Mouse (Mus musculus) layer of hippocampus, postnatal 25 days (tissue): Measurements from ENCODE around the gene Itpkb. TPM values are rescaled to one million over a fixed set of nuclear protein-coding genes. Genes with fewer than 3 reads are reported as not detected.

Source experiments
- DNase-seq, 2 experiments: peaks; one replicate each; pipeline ENCODE4 v3.0.0; 2022; ENCODE audit warnings: mixed read lengths in 2 of 2, low spot score in 1 of 2; ENCODE audit errors: extremely low spot score in 1 of 2
- total RNA-seq, 2 experiments: library from RNA; stranded (reverse); gene quantifications; 2 replicates each; pipeline ENCODE4 v1.2.3; 2021

Itpkb gene
- total RNA-seq, 2 experiments from 2014 or later: 24.4 to 26.5 TPM

- DNase-seq: no peak
These were observed 80.0 kb downstream of the Itpkb start for GRCm38 (mm10) chr1:180410306-180410705.

GRCm38 (mm10) chr1:180415064-180415463, 84.8 kb downstream of the Itpkb start:
- DNase-seq: no peak

- no peak for DNase-seq
These were observed 85.6 kb downstream of the Itpkb start for GRCm38 (mm10) chr1:180415836-180416235.

- no peak for DNase-seq
These were observed 86.8 kb downstream of the Itpkb start for GRCm38 (mm10) chr1:180417118-180417517.

- DNase-seq: no peak
These were observed 88.8 kb downstream of the Itpkb start for GRCm38 (mm10) chr1:180419059-180419458.

- no peak for DNase-seq
These were observed 90.3 kb downstream of the Itpkb start for GRCm38 (mm10) chr1:180420496-180421164.

- no peak for DNase-seq
These were observed 91.1 kb downstream of the Itpkb start for GRCm38 (mm10) chr1:180421165-180421909.

GRCm38 (mm10) chr1:180422076-180422828, 92.0 kb downstream of the Itpkb start:
- DNase-seq: peak; percentile 57 to 77

GRCm38 (mm10) chr1:180423008-180423639, 92.8 kb downstream of the Itpkb start:
- no peak for DNase-seq

- no peak for DNase-seq
These were observed 93.6 kb downstream of the Itpkb start for GRCm38 (mm10) chr1:180423931-180424330.

GRCm38 (mm10) chr1:180426405-180426804, 96.1 kb downstream of the Itpkb start:
- no peak for DNase-seq

GRCm38 (mm10) chr1:180427685-180428084, 97.4 kb downstream of the Itpkb start:
- no peak for DNase-seq

GRCm38 (mm10) chr1:180428101-180428712, 97.9 kb downstream of the Itpkb start:
- DNase-seq: peak in 1 of 2 experiments; percentile 56

- DNase-seq: no peak
These were observed 98.6 kb downstream of the Itpkb start for GRCm38 (mm10) chr1:180428871-180429270.

- no peak for DNase-seq
These were observed 99.5 kb downstream of the Itpkb start for GRCm38 (mm10) chr1:180429819-180430218.

GRCm38 (mm10) chr1:180431833-180432232, 101.5 kb downstream of the Itpkb start:
- DNase-seq: no peak

GRCm38 (mm10) chr1:180433098-180433538, 102.8 kb downstream of the Itpkb start:
- DNase-seq: no peak

GRCm38 (mm10) chr1:180433796-180434566, 103.7 kb downstream of the Itpkb start:
- peak in 1 of 2 experiments; percentile 53 for DNase-seq

- DNase-seq: no peak
These were observed 104.6 kb downstream of the Itpkb start for GRCm38 (mm10) chr1:180434925-180435324.
